Mouse (Mus musculus) liver, embryonic 12.5 days (tissue): ENCODE measurements around the gene Rflnb. TPM values are rescaled to one million over a fixed set of nuclear protein-coding genes. Genes with fewer than 3 reads are reported as not detected.

Experiments
- ATAC-seq: fragments of 200-750 bp; cut with Nextera tagmentation; 2 replicates; pipeline ENCODE4 v1.8.0; 2017; ENCODE audit warnings: moderate number of reproducible peaks, mild to moderate bottlenecking, moderate library complexity
- H3K27ac ChIP-seq: fragments of 300-500 bp; sonication (generic); 2 replicates; pipeline ENCODE4 v1.5.1; 2016; ENCODE audit warnings: mild to moderate bottlenecking
- H3K27me3 ChIP-seq: fragments of 300-500 bp; sonication (generic); replicated peaks from 2 replicates; pipeline ENCODE4 v1.6.1; 2016; ENCODE audit warnings: mild to moderate bottlenecking, moderate library complexity
- H3K36me3 ChIP-seq: fragments of 300-500 bp; sonication (generic); 2 replicates; pipeline ENCODE4 v1.6.1; 2016; ENCODE audit warnings: mild to moderate bottlenecking, moderate library complexity
- H3K4me1 ChIP-seq: fragments of 300-500 bp; sonication (generic); 2 replicates; pipeline ENCODE4 v1.6.1; 2016
- H3K4me2 ChIP-seq: fragments of 300-500 bp; sonication (generic); 2 replicates; pipeline ENCODE4 v1.6.1; 2016; ENCODE audit warnings: mild to moderate bottlenecking, moderate library complexity
- H3K4me3 ChIP-seq: fragments of 300-500 bp; sonication (generic); 2 replicates; pipeline ENCODE4 v1.5.1; 2016; ENCODE audit warnings: mild to moderate bottlenecking, moderate library complexity
- H3K9ac ChIP-seq: fragments of 300-500 bp; sonication (generic); 2 replicates; pipeline ENCODE4 v1.6.1; 2016; ENCODE audit warnings: mild to moderate bottlenecking, moderate library complexity
- H3K9me3 ChIP-seq: fragments of 300-500 bp; sonication (generic); replicated peaks from 2 replicates; pipeline ENCODE4 v1.6.1; 2016; ENCODE audit warnings: mild to moderate bottlenecking, moderate library complexity
- WGBS: fragments of 180-500 bp; shearing (Covaris S2); methylation state at CpG from one replicate; pipeline ENCODE4 v1.1.7; 2016; ENCODE audit not compliant: insufficient replicate concordance; 5-methylcytosine and 5-hydroxymethylcytosine counted together
- polyA plus RNA-seq: library from polyadenylated mRNA; unstranded; fragments of >200 nt; fragmentation: Nextera tagmentation; extraction: Ambion mirVana; gene quantifications from 2 replicates; pipeline ENCODE4 v1.2.1, GENCODE M21; 2016

Rflnb gene
- polyA plus RNA-seq, 1 experiment from 2014 or later, result 4.5 TPM

DNA sequence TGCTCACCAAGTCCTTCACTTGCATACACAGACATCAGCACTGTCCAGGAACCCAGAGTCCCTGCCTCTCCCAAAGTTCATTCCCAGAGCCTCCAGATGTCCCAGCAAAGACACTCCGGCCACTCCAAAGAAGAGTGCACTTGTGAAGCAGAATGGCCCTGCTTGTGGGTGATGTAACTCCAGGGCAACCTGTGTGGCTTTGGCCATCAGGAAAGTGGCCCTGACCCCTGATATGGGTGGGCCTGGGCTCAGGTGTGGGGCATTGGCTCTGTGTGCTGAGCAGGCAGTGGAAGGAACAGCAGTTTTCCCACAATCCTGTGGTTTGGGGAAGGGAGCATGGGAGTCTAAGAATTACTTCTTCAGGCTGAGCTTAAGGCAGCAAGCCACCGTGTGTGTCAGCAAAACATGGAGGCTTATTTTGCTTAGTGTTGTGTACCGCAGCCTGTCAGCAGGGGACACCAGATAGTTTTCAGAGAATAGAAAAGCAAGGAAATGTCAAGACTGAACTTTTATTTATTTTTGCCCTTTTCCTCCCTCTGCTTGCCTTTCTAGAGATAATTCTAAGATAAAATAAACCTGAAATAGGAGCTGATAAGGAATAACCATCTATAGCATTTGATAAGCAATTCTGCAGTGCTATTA lies 26.2 kb downstream of the Rflnb start:
- H3K27me3 ChIP-seq, result peaks cover 36% of the 10 kb centered on the region
- WGBS, result 52% methylated on average over 3 of the region's 3 CpGs
- H3K9me3 ChIP-seq, result no peaks in the 10 kb centered on the region
- peaks cover 4% of the 10 kb centered on the region; the same call in 1 of the 2 replicates for H3K4me1 ChIP-seq
- H3K4me2 ChIP-seq, result no peak overlapping the region
- H3K36me3 ChIP-seq, result no peaks in the 10 kb centered on the region
- ATAC-seq, result no peak
- H3K27ac ChIP-seq, result no peak overlapping the region
- H3K4me3 ChIP-seq, result no peak overlapping the region
- H3K9ac ChIP-seq, result no peak overlapping the region

DNA sequence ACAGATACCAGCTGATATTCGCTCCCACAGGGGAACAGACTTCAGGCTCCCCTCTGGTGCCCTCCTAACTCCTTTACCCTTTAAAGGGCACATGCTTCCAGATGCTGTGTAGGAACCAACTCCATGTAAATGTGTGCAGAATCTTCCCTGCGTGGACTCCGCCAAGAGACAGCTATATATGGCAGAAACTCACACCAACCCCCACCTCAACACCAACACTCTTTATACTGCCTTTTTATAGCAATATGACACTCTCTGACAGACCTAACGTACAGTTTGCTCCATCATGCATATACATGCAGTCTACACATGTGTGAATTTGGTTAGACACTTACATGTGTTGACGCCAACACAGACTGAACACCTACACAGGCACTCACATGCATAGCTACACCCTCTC lies 26.9 kb downstream of the Rflnb start:
- H3K9me3 ChIP-seq, result no peaks in the 10 kb centered on the region
- 72% methylated on average over 5 of the region's 5 CpGs for WGBS
- no peak overlapping the region for H3K27ac ChIP-seq
- H3K27me3 ChIP-seq, result peaks cover 36% of the 10 kb centered on the region
- H3K4me3 ChIP-seq, result no peak overlapping the region
- H3K4me2 ChIP-seq, result no peak overlapping the region
- H3K36me3 ChIP-seq, result no peaks in the 10 kb centered on the region
- peaks cover 4% of the 10 kb centered on the region; the same call in 1 of the 2 replicates for H3K4me1 ChIP-seq
- no peak overlapping the region for H3K9ac ChIP-seq
- ATAC-seq, result no peak

DNA sequence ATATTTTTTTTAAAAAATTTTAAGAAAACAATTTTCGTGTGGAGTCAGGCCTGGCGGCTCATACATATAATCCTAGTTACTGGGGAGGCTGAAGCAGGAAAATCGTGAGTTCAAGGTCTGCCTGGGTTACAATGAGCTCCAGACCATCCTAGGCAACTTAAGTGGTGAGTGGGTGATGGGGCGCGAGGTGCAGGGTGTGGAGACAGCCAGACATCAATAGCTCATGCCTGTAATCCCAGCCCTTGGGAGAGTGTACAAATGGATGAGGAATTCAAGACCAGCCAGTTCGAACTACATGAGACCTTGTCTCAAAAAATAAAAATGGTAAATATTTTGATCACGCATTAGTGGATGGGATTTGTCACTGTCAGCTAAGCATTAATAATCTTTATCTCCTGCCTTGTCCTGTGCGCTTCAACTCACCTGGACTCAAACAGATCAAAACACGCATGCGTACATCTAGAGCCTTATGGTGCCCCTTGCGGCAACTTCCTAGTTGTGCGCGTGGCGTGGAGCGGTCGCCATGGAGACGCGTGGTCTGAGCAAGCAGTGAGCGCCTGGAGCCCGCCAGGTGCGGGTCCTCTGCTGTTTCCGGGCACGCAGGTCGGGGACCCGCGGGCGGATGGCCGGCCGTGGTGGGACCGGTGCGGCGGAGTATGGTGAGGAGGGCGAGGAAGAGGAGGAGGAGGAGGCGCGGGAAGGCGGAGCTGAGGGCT lies 28.0 kb downstream of the Rflnb start, which contains the start of gene 1700016K19Rik:
TSS of gene 1700016K19Rik (plus strand) at position 473 of the 716 bp plus-strand sequence.
- ATAC-seq, result no peak
- Histone ChIP-seq H3K4me2 (peak within 1 kb of the TSS; percentile 72), H3K36me3 (no peaks in the 10 kb centered on the region), H3K4me1 (peaks cover 4% of the 10 kb centered on the region; the same call in 1 of the 2 replicates), H3K9me3 (no peaks in the 10 kb centered on the region), H3K27me3 (peaks cover 36% of the 10 kb centered on the region), H3K27ac (no peak within 1 kb of the TSS), H3K4me3 (peak within 1 kb of the TSS; percentile 60), H3K9ac (peak within 1 kb of the TSS; percentile 44)
- WGBS, result 10% methylated on average over 35 of the region's 36 CpGs

DNA sequence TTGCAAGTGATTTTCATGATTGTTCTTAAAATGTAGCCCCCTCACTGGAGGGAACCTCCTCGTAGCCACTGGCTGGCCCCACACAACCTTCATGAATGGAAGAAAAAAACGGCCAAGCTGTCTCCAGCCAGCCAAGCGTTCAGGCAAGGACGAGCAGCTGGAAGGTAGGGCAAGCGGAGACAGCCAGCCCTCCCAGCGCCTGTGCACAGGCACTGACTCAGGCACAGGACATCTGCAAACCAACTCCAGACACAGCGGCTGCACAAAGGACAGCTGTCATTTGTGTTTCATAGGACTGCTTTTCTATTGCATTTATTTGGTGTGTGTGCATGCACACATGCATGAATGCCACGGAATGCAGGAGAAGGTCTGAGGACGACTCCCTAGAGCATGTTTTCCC lies 33.2 kb downstream of the Rflnb start:
- peaks cover 11% of the 10 kb centered on the region for H3K27me3 ChIP-seq
- H3K4me2 ChIP-seq, result no peak overlapping the region
- no peak for ATAC-seq
- no peak overlapping the region for H3K4me3 ChIP-seq
- H3K27ac ChIP-seq, result no peak overlapping the region
- WGBS, result 62% methylated on average over 9 of the region's 9 CpGs
- no peaks in the 10 kb centered on the region for H3K9me3 ChIP-seq
- no peak overlapping the region for H3K9ac ChIP-seq
- H3K36me3 ChIP-seq, result no peaks in the 10 kb centered on the region
- no peaks in the 10 kb centered on the region for H3K4me1 ChIP-seq

DNA sequence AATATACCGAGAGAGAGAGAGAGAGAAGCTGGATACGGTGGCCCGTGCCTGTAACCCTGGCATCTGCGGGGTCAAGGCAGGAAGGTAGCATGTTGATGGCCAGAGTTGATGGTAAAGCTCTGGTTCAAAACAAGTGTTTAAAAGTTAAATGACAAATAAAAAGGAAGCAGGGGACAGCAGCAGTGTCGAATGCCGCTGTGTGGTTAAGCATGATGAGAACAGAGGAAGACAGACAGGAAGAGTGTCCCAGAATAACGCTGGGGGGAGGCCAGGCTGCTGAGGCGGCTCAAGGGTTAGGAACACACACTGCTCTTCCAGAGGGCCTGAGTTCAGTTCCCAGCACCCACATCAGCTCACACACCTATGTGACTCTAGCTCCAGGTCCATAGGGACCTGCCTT lies 35.1 kb downstream of the Rflnb start:
- H3K36me3 ChIP-seq, result no peaks in the 10 kb centered on the region
- H3K9ac ChIP-seq, result no peak overlapping the region
- no peak overlapping the region for H3K4me2 ChIP-seq
- no peak for ATAC-seq
- H3K4me1 ChIP-seq, result no peaks in the 10 kb centered on the region
- H3K27ac ChIP-seq, result no peak overlapping the region
- WGBS, result 44% methylated on average over 8 of the region's 8 CpGs
- no peak overlapping the region for H3K4me3 ChIP-seq
- peaks cover 10% of the 10 kb centered on the region; the same call in 1 of the 2 replicates for H3K27me3 ChIP-seq
- H3K9me3 ChIP-seq, result no peaks in the 10 kb centered on the region

DNA sequence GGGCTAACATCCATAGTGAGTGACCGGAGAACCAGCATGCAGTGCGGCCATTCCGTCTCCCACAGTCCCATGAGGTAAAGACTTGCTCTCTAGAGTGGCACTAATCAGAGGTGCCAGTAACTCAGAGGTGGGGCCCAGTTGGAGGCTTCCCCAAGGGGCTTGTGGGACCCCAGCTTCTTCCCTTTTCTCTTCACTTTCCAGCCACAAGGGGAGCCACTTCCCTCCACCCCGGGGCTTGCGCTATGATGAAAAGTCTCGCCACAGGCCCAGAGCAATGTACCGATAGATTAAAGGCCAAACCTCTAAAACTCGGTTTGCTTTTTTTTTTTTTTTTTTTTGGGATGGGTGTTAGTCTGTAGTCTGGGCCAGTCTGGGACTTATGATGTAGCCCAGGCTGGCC lies 35.7 kb downstream of the Rflnb start:
- no peak overlapping the region for H3K27ac ChIP-seq
- no peaks in the 10 kb centered on the region for H3K36me3 ChIP-seq
- H3K9ac ChIP-seq, result no peak overlapping the region
- peaks cover 10% of the 10 kb centered on the region; the same call in 1 of the 2 replicates for H3K27me3 ChIP-seq
- ATAC-seq, result no peak
- H3K4me3 ChIP-seq, result no peak overlapping the region
- no peak overlapping the region for H3K4me2 ChIP-seq
- 65% methylated on average over 8 of the region's 8 CpGs for WGBS
- no peaks in the 10 kb centered on the region for H3K9me3 ChIP-seq
- H3K4me1 ChIP-seq, result no peaks in the 10 kb centered on the region

DNA sequence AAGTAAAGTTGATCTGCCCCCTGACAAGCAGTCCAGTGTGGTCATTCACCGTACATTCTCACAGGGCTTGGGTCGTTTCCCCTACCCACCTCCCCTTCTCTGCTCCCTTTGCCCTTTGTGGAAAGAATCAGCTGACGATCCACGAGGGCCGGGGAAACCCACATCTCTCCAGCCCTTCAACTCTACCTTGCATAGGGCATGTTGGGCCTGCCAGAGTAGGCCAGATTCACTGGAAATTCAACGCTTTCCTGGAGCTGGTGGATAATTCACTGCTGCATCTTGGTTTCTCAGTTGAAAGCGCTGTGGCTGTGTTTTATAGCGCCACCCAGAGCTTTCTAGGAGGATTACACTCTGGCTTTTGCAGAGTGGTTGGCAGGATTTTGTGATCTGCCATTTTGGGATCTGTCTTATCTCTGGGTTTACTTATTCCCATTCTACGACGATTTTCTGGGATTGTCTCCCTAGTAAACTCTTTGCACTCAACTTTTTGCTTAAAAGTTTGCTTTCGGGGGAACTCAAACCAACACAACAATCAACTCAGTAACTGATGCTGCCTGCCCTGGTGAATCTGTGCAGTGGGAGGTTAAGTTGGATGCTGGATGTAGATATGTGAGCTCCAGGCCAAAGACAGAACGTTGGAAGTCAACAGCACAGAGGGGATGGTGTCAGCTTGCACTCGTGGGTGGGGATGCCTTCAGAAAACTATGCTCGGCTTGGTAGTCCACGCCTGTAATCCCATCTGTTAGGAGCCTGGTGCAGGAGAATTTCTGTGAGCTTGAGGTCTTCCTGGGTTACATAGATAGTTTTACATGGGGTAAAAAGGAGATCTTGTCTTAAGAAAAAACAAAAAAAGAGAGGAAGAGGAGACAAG lies 36.4 kb downstream of the Rflnb start:
- H3K4me3 ChIP-seq, result no peak overlapping the region
- H3K4me1 ChIP-seq, result no peaks in the 10 kb centered on the region
- no peak overlapping the region for H3K9ac ChIP-seq
- H3K27ac ChIP-seq, result no peak overlapping the region
- no peaks in the 10 kb centered on the region for H3K36me3 ChIP-seq
- H3K27me3 ChIP-seq, result peaks cover 10% of the 10 kb centered on the region; the same call in 1 of the 2 replicates
- no peak overlapping the region for H3K4me2 ChIP-seq
- H3K9me3 ChIP-seq, result no peaks in the 10 kb centered on the region
- no peak for ATAC-seq
- 64% methylated on average over 15 of the region's 15 CpGs for WGBS

DNA sequence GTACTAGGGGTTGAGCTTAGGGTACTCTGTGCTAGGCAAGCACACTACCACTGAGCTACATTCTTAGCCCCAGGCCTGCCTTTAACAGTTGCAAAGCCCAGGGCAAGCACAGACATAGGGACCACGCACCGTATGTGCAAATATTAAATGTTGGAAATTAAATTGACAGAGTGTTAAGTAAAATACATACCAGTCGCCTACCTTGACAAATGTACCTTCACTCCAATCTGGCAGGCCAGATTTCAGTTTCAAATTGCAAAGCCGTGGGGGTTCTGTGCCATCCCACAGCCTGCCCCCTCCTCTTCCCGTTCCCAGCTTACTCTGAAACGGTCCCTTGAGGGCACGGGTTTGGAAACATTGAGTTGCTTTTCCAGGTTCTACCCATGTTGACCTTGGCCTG lies 41.6 kb downstream of the Rflnb start:
- Histone ChIP-seq H3K4me1 (no peaks in the 10 kb centered on the region), H3K27ac (no peak overlapping the region), H3K27me3 (peaks cover 10% of the 10 kb centered on the region; the same call in 1 of the 2 replicates), H3K36me3 (no peaks in the 10 kb centered on the region), H3K9ac (no peak overlapping the region), H3K4me2 (no peak overlapping the region), H3K9me3 (no peaks in the 10 kb centered on the region), H3K4me3 (no peak overlapping the region)
- WGBS, result 63% methylated on average over 7 of the region's 7 CpGs
- ATAC-seq, result no peak

DNA sequence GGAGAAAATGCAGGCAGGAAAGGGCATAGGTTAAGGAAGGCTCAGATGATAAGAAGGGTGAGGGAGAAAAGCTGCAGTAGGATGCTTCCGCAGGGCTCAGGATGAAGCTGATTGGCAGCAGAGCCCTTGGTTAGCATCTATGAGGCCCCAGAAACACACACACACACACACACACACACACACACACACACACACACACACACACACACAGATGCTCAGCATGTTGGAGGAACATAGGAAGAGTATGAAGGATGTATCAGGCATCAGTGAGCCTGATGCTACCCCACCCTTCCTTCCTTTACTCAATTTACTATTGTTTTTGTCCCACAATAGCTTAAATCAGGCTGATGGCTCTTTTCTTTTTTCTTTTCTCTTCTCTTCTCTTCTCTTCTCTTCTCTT lies 43.0 kb downstream of the Rflnb start:
- no peak for ATAC-seq
- H3K27ac ChIP-seq, result no peak overlapping the region
- H3K9ac ChIP-seq, result no peak overlapping the region
- no peak overlapping the region for H3K4me3 ChIP-seq
- H3K27me3 ChIP-seq, result peaks cover 5% of the 10 kb centered on the region; the same call in 1 of the 2 replicates
- WGBS, result 75% methylated on average over 1 of the region's 1 CpGs
- no peaks in the 10 kb centered on the region for H3K4me1 ChIP-seq
- H3K4me2 ChIP-seq, result no peak overlapping the region
- H3K9me3 ChIP-seq, result no peaks in the 10 kb centered on the region
- no peaks in the 10 kb centered on the region for H3K36me3 ChIP-seq

DNA sequence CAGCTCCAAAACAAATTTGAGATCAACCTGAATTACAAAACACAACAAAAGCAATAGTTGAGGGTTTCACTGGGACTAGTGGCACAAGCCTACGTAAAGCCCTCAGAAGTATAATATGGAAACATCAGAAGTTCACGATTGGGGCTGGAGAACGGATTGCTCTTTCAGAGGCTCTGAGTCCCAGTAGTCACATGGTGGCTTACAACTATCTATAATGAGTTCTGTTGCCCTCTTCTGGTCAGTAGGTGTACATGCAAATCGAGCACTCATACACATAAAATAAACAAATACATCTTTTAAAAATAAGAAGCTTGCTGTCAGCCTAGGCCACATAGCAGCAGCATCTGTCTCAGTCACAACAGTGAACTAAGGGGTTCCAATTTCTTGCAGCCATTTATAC lies 44.4 kb downstream of the Rflnb start:
- no peaks in the 10 kb centered on the region for H3K9me3 ChIP-seq
- no peaks in the 10 kb centered on the region for H3K36me3 ChIP-seq
- H3K4me1 ChIP-seq, result no peaks in the 10 kb centered on the region
- no peak overlapping the region for H3K9ac ChIP-seq
- H3K4me3 ChIP-seq, result no peak overlapping the region
- H3K4me2 ChIP-seq, result no peak overlapping the region
- 0 out of 2 replicates have a peak, but pooled peaks cover 5% of the 10 kb centered on the region for H3K27me3 ChIP-seq
- 46% methylated on average over 4 of the region's 4 CpGs for WGBS
- ATAC-seq, result no peak
- H3K27ac ChIP-seq, result no peak overlapping the region

DNA sequence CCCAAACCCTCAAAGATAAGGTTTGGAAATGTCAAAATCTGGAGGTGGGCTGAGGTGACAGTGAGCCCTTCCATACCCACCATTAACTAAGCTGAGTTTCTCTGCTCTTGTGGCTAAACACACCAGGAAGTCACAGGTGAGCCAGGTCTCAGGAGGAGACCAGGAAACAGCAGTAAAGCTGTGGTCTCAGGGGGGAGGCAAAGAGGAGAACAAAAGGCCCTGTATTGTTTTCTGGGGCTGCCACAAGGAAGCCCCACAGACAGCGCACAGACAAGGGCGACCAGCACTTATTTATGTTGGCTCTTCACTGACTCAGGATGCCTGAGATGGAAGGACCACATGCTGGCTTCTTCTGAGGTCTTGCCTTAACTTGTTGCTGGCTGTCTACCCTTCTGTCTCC lies 47.2 kb downstream of the Rflnb start:
- ATAC-seq, result no peak
- WGBS, result 37% methylated on average over 2 of the region's 2 CpGs
- no peak overlapping the region for H3K4me2 ChIP-seq
- no peaks in the 10 kb centered on the region for H3K9me3 ChIP-seq
- no peak overlapping the region for H3K27ac ChIP-seq
- H3K27me3 ChIP-seq, result 0 out of 2 replicates have a peak, but pooled peaks cover 5% of the 10 kb centered on the region
- H3K4me1 ChIP-seq, result peaks cover 11% of the 10 kb centered on the region; the same call in 1 of the 2 replicates
- H3K9ac ChIP-seq, result no peak overlapping the region
- H3K36me3 ChIP-seq, result no peaks in the 10 kb centered on the region
- H3K4me3 ChIP-seq, result no peak overlapping the region

DNA sequence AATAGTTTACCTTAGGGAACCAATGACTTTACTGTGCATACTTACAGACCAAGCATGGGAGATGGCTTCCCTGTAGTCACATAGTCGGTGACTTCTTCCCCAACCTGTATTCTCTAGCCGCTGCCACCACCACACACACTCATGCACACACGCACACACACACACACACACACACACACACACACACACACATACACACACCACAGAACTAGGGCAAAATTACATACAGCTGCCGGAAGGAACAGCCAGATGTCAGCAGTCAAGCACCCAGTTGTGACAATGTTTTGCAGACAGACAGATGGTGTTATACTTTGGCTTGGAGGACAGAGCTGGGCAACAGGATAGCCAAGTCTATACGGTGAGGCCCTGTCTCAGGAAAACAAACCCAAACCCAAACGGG lies 49.5 kb downstream of the Rflnb start:
- H3K9me3 ChIP-seq, result no peaks in the 10 kb centered on the region
- peaks cover 8% of the 10 kb centered on the region for H3K27me3 ChIP-seq
- no peak overlapping the region for H3K9ac ChIP-seq
- peaks cover 11% of the 10 kb centered on the region; the same call in 1 of the 2 replicates for H3K4me1 ChIP-seq
- H3K4me3 ChIP-seq, result no peak overlapping the region
- ATAC-seq, result no peak
- no peak overlapping the region for H3K27ac ChIP-seq
- no peaks in the 10 kb centered on the region for H3K36me3 ChIP-seq
- 58% methylated on average over 6 of the region's 6 CpGs for WGBS
- H3K4me2 ChIP-seq, result no peak overlapping the region
